Comparison of ENCODE assay signal across 8 mouse cellular contexts in the genomic region with DNA sequence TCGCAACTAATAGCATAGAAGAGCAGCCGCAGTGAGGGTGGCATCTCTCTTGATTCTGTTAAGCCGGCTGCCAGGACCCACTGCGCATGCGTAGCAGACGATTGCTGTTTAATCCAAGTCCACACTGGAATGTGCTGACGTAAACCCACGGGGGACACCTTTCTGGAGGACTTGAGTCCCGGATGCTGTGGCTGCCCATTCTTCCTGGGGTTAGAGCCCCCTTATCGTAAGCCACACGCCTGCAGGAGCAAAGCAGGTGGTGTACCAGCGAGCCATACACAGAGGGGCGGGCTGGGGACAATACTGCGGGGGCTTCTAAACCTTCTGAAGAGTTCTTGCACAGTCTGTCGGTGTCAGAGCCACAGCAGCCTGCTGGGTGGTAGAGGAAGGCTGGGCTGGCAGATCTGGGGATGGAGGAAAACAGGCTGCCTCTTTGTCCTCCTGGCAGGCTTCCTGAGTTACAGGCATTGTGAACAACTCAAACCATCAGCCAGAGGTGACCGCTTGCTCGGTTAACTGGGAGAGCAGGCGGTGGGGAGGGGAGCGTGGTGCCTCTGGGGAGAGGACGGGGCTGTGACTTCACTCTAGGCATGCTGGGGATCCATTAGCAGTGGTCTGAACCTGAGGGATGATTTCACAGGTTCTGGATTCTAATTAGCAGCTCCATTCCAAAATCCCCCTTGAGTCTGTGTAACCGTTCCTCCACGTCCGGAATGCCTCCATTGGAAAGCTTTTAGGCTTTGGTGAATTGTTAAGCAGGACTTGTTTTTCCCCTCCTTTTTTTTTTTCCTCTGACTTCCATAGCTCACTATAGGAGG.
DNase-seq lines count a peak whose midpoint lies in the region; ATAC-seq and TF ChIP-seq lines count a peak whose summit lies in the region.

No protein-coding gene starts in this region.

- peak overlapping the region; percentile 27 for H3K4me3 ChIP-seq in hindbrain, postnatal 0 days (ENCODE audit: low read length)
- peak overlapping the region; percentile 56 for H3K4me3 ChIP-seq in left cerebral cortex, adult 2 months

- no peaks in the 10 kb centered on the region for H3K9me3 ChIP-seq in hindbrain, postnatal 0 days (ENCODE audit: low read length)

- intact Hi-C loops in left cerebral cortex, adult 2 months (cut with DNase I), result loop anchor here (1.0 to 2.0 kb wide), 3 partner anchors 36 to 314 kb away; a partner anchor contains a TSS

- peak; percentile 88 for DNase-seq in ZHBTc4 (ENCODE audit: low read depth, low spot score)
- DNase-seq in cerebellum, postnatal 4 days (ENCODE audit: low spot score in 2 of 2), result peak; percentile 79 to 87
- DNase-seq in gastrocnemius, adult 8-10 months (ENCODE audit: low spot score in 2 of 2), result peak; percentile 56 to 69
- DNase-seq in hindbrain, postnatal 0 days (ENCODE audit: low spot score), result peak; percentile 98
- DNase-seq in left cerebral cortex, adult 2 months (ENCODE audit: extremely low spot score in 1 of 2, low spot score in 2 of 2), result peak; percentile 91
- peak; percentile 88 to 91 for DNase-seq in lung, postnatal 4 days
- DNase-seq in right cerebral cortex, adult 18-20 months, result peak; percentile 96
- peak; percentile 41 to 57 for DNase-seq in urinary bladder, adult 18-20 months (ENCODE audit: low spot score in 2 of 2)

- no peaks in the 10 kb centered on the region for H3K36me3 ChIP-seq in hindbrain, postnatal 0 days (ENCODE audit: insufficient read depth, low read length)

- peak overlapping the region; percentile 92 for H3K27ac ChIP-seq in hindbrain, postnatal 0 days
- peak overlapping the region; percentile 99 for H3K27ac ChIP-seq in left cerebral cortex, adult 2 months

- 3% methylated on average over 23 of the region's 23 CpGs for WGBS in hindbrain, postnatal 0 days

- no peaks in the 10 kb centered on the region for H3K27me3 ChIP-seq in hindbrain, postnatal 0 days (ENCODE audit: insufficient read depth, low read length)

- peak; percentile 90 for ATAC-seq in hindbrain, postnatal 0 days

- TF ChIP-seq CTCF in hindbrain, postnatal 0 days (IDR thresholded peaks at IDR 0.05; ENCODE audit: low read depth), result peak; percentile 2; the same call in 1 of the 2 replicates
- TF ChIP-seq CTCF in left cerebral cortex, adult 2 months (IDR thresholded peaks at IDR 0.05), result no peak

- peak overlapping the region; percentile 60 for H3K4me2 ChIP-seq in hindbrain, postnatal 0 days (ENCODE audit: low read depth, low read length)

- H3K9ac ChIP-seq in hindbrain, postnatal 0 days (replicated peaks; ENCODE audit: low read length), result peak overlapping the region; percentile 48

- H3K4me1 ChIP-seq in hindbrain, postnatal 0 days (ENCODE audit: insufficient read depth, low read length), result peaks cover 15% of the 10 kb centered on the region

Comparison
In these comparisons a context has a peak if more than half of its experiments do, and no peak if none do; other contexts are left out.
1. Peak in every context shown above with its lines: DNase-seq, ATAC-seq, H3K4me3 ChIP-seq and H3K27ac ChIP-seq.